In the genomic region with DNA sequence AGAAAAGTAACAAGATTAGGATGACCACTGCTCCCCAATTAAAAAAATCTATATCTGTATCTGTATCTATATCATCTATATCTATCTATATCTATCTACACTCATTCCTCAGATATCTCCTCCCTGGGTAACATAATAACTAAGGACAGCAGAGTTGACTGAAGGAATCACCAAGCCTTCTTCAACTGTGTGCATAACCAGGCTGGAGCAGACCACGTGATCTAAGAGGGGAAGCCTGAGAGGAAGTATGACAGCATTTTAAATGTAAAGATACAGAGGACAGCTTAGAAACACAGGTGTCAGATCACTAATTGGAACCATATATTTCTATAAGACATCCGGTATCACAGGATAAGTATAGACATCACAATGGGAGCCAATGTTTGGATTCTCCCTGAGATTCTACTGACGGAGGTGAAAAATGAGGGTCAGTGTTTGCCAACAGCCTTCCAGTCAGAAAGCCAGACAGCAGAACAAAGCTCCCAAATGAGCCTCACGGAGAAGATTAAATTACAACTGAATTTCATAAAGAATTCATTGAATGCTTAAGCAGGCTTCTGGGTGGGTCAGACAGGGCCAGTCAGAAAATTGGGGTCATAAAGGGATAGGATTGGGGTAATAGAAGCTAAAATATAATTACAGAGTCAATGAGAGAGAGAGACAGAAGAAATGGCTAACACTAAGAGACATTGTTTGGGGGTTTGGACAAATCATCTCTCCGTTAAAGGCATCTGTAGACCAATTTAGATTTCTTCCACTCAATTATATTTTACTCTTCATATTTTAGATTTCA, we compare ENCODE assay signal across 29 mouse cellular contexts.
DNase-seq lines count a peak whose midpoint lies in the region; ATAC-seq and TF ChIP-seq lines count a peak whose summit lies in the region.
"Had no signal": no experiment of that assay in that cellular context is flagged by ENCODE, and none has a peak within 500 bp of the region (broad histone marks: within the 10 kb centered on the region; RNA-seq: fewer than 3 reads in every experiment).

No protein-coding gene starts in this region.

- ATAC-seq in neural tube, embryonic 11.5 days (ENCODE audit: insufficient read depth, low FRiP score, low TSS enrichment): no peak
- ATAC-seq in hindbrain, postnatal 0 days: no peak
- no peak for ATAC-seq in neural tube, embryonic 15.5 days (ENCODE audit: low FRiP score)
- ATAC-seq: CD4-positive, CD25-positive, alpha-beta regulatory T cell, adult 4 months; intestine, embryonic 15.5 days; liver, postnatal 0 days; lung, postnatal 0 days; Patski had no signal

- H3K9ac ChIP-seq in neural tube, embryonic 11.5 days (ENCODE audit: low read length): no peak overlapping the region
- H3K9ac ChIP-seq in hindbrain, postnatal 0 days (replicated peaks; ENCODE audit: low read length): no peak overlapping the region
- H3K9ac ChIP-seq in neural tube, embryonic 15.5 days (replicated peaks): no peak overlapping the region
- H3K9ac ChIP-seq: heart, embryonic 15.5 days; intestine, embryonic 15.5 days; limb, embryonic 12.5 days; liver, postnatal 0 days had no signal

- H3K9me3 ChIP-seq in neural tube, embryonic 11.5 days (ENCODE audit: control insufficient read depth, low read length): no peaks in the 10 kb centered on the region
- no peaks in the 10 kb centered on the region for H3K9me3 ChIP-seq in hindbrain, postnatal 0 days (ENCODE audit: low read length)
- H3K9me3 ChIP-seq in neural tube, embryonic 15.5 days (replicated peaks): no peaks in the 10 kb centered on the region
- H3K9me3 ChIP-seq: forebrain, embryonic 10.5 days; heart, embryonic 15.5 days; intestine, embryonic 15.5 days; limb, embryonic 12.5 days had no signal

- TF ChIP-seq CTCF in hindbrain, postnatal 0 days (IDR thresholded peaks at IDR 0.05; ENCODE audit: low read depth): no peak

- intact Hi-C loops in left cerebral cortex, postnatal 10 days (cut with DNase I): no loop called here

- H3K36me3 ChIP-seq in neural tube, embryonic 11.5 days (ENCODE audit: control insufficient read depth, insufficient read depth, low read length): no peaks in the 10 kb centered on the region
- no peaks in the 10 kb centered on the region for H3K36me3 ChIP-seq in hindbrain, postnatal 0 days (ENCODE audit: insufficient read depth, low read length)
- H3K36me3 ChIP-seq in neural tube, embryonic 15.5 days: 0 out of 2 replicates have a peak, but pooled peaks cover 2% of the 10 kb centered on the region
- H3K36me3 ChIP-seq: heart, embryonic 15.5 days; intestine, embryonic 15.5 days; limb, embryonic 12.5 days had no signal

- WGBS in neural tube, embryonic 11.5 days: 61% methylated on average over 5 of the region's 5 CpGs
- 45% methylated on average over 5 of the region's 5 CpGs for WGBS in hindbrain, postnatal 0 days
- WGBS in neural tube, embryonic 15.5 days: 27% methylated on average over 5 of the region's 5 CpGs

- H3K4me1 ChIP-seq in neural tube, embryonic 11.5 days (ENCODE audit: control insufficient read depth, insufficient read depth, low read length): no peaks in the 10 kb centered on the region
- H3K4me1 ChIP-seq in hindbrain, postnatal 0 days (ENCODE audit: insufficient read depth, low read length): no peaks in the 10 kb centered on the region
- H3K4me1 ChIP-seq in neural tube, embryonic 15.5 days: peaks cover 10% of the 10 kb centered on the region; the same call in 1 of the 2 replicates
- H3K4me1 ChIP-seq: heart, embryonic 15.5 days; intestine, embryonic 15.5 days; limb, embryonic 12.5 days had no signal

- H3K4me3 ChIP-seq in neural tube, embryonic 11.5 days (ENCODE audit: low read depth, low read length): no peak overlapping the region
- H3K4me3 ChIP-seq in hindbrain, postnatal 0 days (ENCODE audit: low read length): no peak overlapping the region
- no peak overlapping the region for H3K4me3 ChIP-seq in neural tube, embryonic 15.5 days (replicated peaks)
- H3K4me3 ChIP-seq: forebrain, embryonic 10.5 days; heart, embryonic 15.5 days; intestine, embryonic 15.5 days; layer of hippocampus, adult 2 months; limb, embryonic 12.5 days had no signal

- no peak overlapping the region for H3K4me2 ChIP-seq in neural tube, embryonic 11.5 days (ENCODE audit: low read depth)
- no peak overlapping the region for H3K4me2 ChIP-seq in hindbrain, postnatal 0 days (ENCODE audit: low read depth, low read length)
- no peak overlapping the region for H3K4me2 ChIP-seq in neural tube, embryonic 15.5 days
- H3K4me2 ChIP-seq: heart, embryonic 15.5 days; intestine, embryonic 15.5 days; limb, embryonic 12.5 days; liver, embryonic 11.5 days had no signal

- no peaks in the 10 kb centered on the region for H3K27me3 ChIP-seq in neural tube, embryonic 11.5 days (ENCODE audit: control insufficient read depth, insufficient read depth, low read length)
- H3K27me3 ChIP-seq in hindbrain, postnatal 0 days (ENCODE audit: insufficient read depth, low read length): no peaks in the 10 kb centered on the region
- H3K27me3 ChIP-seq in neural tube, embryonic 15.5 days (replicated peaks): no peaks in the 10 kb centered on the region
- H3K27me3 ChIP-seq: heart, embryonic 15.5 days; intestine, embryonic 15.5 days; limb, embryonic 12.5 days had no signal

- H3K27ac ChIP-seq in neural tube, embryonic 11.5 days (ENCODE audit: low read depth, low read length): 0 out of 2 replicates have a peak overlapping the region, but pooled peaks have one; percentile 14
- no peak overlapping the region for H3K27ac ChIP-seq in hindbrain, postnatal 0 days
- peak overlapping the region; percentile 19; the same call in 1 of the 2 replicates for H3K27ac ChIP-seq in neural tube, embryonic 15.5 days (replicated peaks)
- H3K27ac ChIP-seq: forebrain, embryonic 10.5 days; heart, embryonic 15.5 days; intestine, embryonic 15.5 days; layer of hippocampus, adult 2 months; limb, embryonic 12.5 days; macrophage had no signal

- DNase-seq in heart, adult 11 months: peak; percentile 72
- DNase-seq in heart, adult 8-10 months (ENCODE audit: low spot score): no peak
- DNase-seq in neural tube, embryonic 11.5 days (ENCODE audit: low spot score): no peak
- DNase-seq in neural tube, embryonic 10.5 days (ENCODE audit: extremely low spot score, low spot score): no peak
- DNase-seq in hindbrain, postnatal 0 days (ENCODE audit: low spot score): peak; percentile 16
- no peak for DNase-seq in right cerebral cortex, postnatal 36 days (ENCODE audit: low spot score in 2 of 2)
- DNase-seq in left cerebral cortex, postnatal 10 days (ENCODE audit: extremely low spot score in 1 of 2, low spot score in 2 of 2): no peak
- DNase-seq: adrenal gland, postnatal 36 days; cerebellum, adult 11 months; cerebellum, postnatal 10 days; gastrocnemius, postnatal 36 days; heart, postnatal 4 days; kidney, adult 9 months; kidney, postnatal 25 days; layer of hippocampus, postnatal 36 days; liver, postnatal 0 days; right cerebral cortex, adult 18-20 months; thymus, adult 18-20 months had no signal

Comparison
In these comparisons a context has a peak if more than half of its experiments do, and no peak if none do; other contexts are left out.
1. DNase-seq: peak in heart, adult 11 months (single experiment) and hindbrain, postnatal 0 days (single experiment); none in heart, adult 8-10 months (single experiment), neural tube, embryonic 11.5 days (single experiment), neural tube, embryonic 10.5 days (single experiment), right cerebral cortex, postnatal 36 days (0 of 2) and left cerebral cortex, postnatal 10 days (0 of 2).